Mouse (Mus musculus): ENCODE data around the gene Cdh4. TPM values are rescaled to one million over a fixed set of nuclear protein-coding genes. Genes with fewer than 3 reads are reported as not detected.

Gene Cdh4
- total RNA-seq, 2 experiments from 2014 or later = not detected

GRCm38 (mm10) chr2:179824776-179825326, 382.6 kb downstream of the Cdh4 start:
- no peak for ATAC-seq (replicated peaks; ENCODE audit: low FRiP score, poor library complexity, severe bottlenecking)

GRCm38 (mm10) chr2:179828968-179829367, 386.7 kb downstream of the Cdh4 start:
- no peak for ATAC-seq (replicated peaks; ENCODE audit: low FRiP score, poor library complexity, severe bottlenecking)

- no peak for ATAC-seq (replicated peaks; ENCODE audit: low FRiP score, poor library complexity, severe bottlenecking)
Measured at GRCm38 (mm10) chr2:179829972-179830371, 387.7 kb downstream of the Cdh4 start.

GRCm38 (mm10) chr2:179834892-179835291, 392.7 kb downstream of the Cdh4 start:
- no peak for ATAC-seq (replicated peaks; ENCODE audit: low FRiP score, poor library complexity, severe bottlenecking)

- no peak for ATAC-seq (replicated peaks; ENCODE audit: low FRiP score, poor library complexity, severe bottlenecking)
Measured at GRCm38 (mm10) chr2:179835570-179835969, 393.3 kb downstream of the Cdh4 start.

- no peak for ATAC-seq (replicated peaks; ENCODE audit: low FRiP score, poor library complexity, severe bottlenecking)
Measured at GRCm38 (mm10) chr2:179837186-179837585, 395.0 kb downstream of the Cdh4 start.

GRCm38 (mm10) chr2:179838036-179838435, 395.8 kb downstream of the Cdh4 start:
- no peak for ATAC-seq (replicated peaks; ENCODE audit: low FRiP score, poor library complexity, severe bottlenecking)

GRCm38 (mm10) chr2:179842610-179843389, 400.6 kb downstream of the Cdh4 start:
- ATAC-seq (replicated peaks; ENCODE audit: low FRiP score, poor library complexity, severe bottlenecking) = no peak

- ATAC-seq (replicated peaks; ENCODE audit: low FRiP score, poor library complexity, severe bottlenecking) = no peak
Measured at GRCm38 (mm10) chr2:179849732-179850131, 407.5 kb downstream of the Cdh4 start.

GRCm38 (mm10) chr2:179852169-179852568, 409.9 kb downstream of the Cdh4 start:
- ATAC-seq (replicated peaks; ENCODE audit: low FRiP score, poor library complexity, severe bottlenecking) = no peak

- ATAC-seq (replicated peaks; ENCODE audit: low FRiP score, poor library complexity, severe bottlenecking) = no peak
Measured at GRCm38 (mm10) chr2:179852862-179853261, 410.6 kb downstream of the Cdh4 start.

- ATAC-seq (replicated peaks; ENCODE audit: low FRiP score, poor library complexity, severe bottlenecking) = no peak
Measured at GRCm38 (mm10) chr2:179853892-179854291, 411.7 kb downstream of the Cdh4 start.

- no peak for ATAC-seq (replicated peaks; ENCODE audit: low FRiP score, poor library complexity, severe bottlenecking)
Measured at GRCm38 (mm10) chr2:179857086-179857485, 414.9 kb downstream of the Cdh4 start.

- ATAC-seq (replicated peaks; ENCODE audit: low FRiP score, poor library complexity, severe bottlenecking) = no peak
Measured at GRCm38 (mm10) chr2:179862676-179863075, 420.4 kb downstream of the Cdh4 start.

- ATAC-seq (replicated peaks; ENCODE audit: low FRiP score, poor library complexity, severe bottlenecking) = no peak
Measured at GRCm38 (mm10) chr2:179863266-179863665, 421.0 kb downstream of the Cdh4 start.

- no peak for ATAC-seq (replicated peaks; ENCODE audit: low FRiP score, poor library complexity, severe bottlenecking)
Measured at GRCm38 (mm10) chr2:179865097-179865496, 422.9 kb downstream of the Cdh4 start.

GRCm38 (mm10) chr2:179867669-179868068, 425.4 kb downstream of the Cdh4 start:
- ATAC-seq (replicated peaks; ENCODE audit: low FRiP score, poor library complexity, severe bottlenecking) = no peak

- no peak for ATAC-seq (replicated peaks; ENCODE audit: low FRiP score, poor library complexity, severe bottlenecking)
Measured at GRCm38 (mm10) chr2:179869871-179870270, 427.6 kb downstream of the Cdh4 start.

- ATAC-seq (replicated peaks; ENCODE audit: low FRiP score, poor library complexity, severe bottlenecking) = no peak
Measured at GRCm38 (mm10) chr2:179872724-179873123, 430.5 kb downstream of the Cdh4 start.

GRCm38 (mm10) chr2:179873315-179873714, 431.1 kb downstream of the Cdh4 start:
- no peak for ATAC-seq (replicated peaks; ENCODE audit: low FRiP score, poor library complexity, severe bottlenecking)

GRCm38 (mm10) chr2:179875147-179875546, 432.9 kb downstream of the Cdh4 start:
- 0 out of 2 replicates have a peak, but pooled peaks have one; percentile 49 for ATAC-seq (replicated peaks; ENCODE audit: low FRiP score, poor library complexity, severe bottlenecking)
